Mouse (Mus musculus): Measurements from ENCODE around the gene Dmap1. TPM values are rescaled to one million over a fixed set of nuclear protein-coding genes. Genes with fewer than 3 reads are reported as not detected.
A peak's percentile ranks its signal among the peaks of the same experiment; 100 is the strongest.

The Dmap1 gene
- polyA plus RNA-seq, 1 experiment from 2014 or later, result 27.5 TPM

GRCm38 (mm10) chr4:117636891-117637613, 45.0 kb downstream of the Dmap1 start:
- H3K4me2 ChIP-seq (replicated peaks; ENCODE audit: low read depth), result no peak overlapping the region
- H3K27me3 ChIP-seq (ENCODE audit: control insufficient read depth, insufficient read depth, low read length), result no peaks in the 10 kb centered on the region
- TF ChIP-seq CTCF (IDR thresholded peaks at IDR 0.05; ENCODE audit: low read depth) (no peak), EP300 (optimal IDR thresholded peaks at IDR 0.05) (no peak)
- H3K9me3 ChIP-seq (ENCODE audit: control insufficient read depth, low read length), result no peaks in the 10 kb centered on the region
- no peaks in the 10 kb centered on the region for H3K4me1 ChIP-seq (replicated peaks; ENCODE audit: control insufficient read depth, insufficient read depth)
- H3K27ac ChIP-seq (replicated peaks), result no peak overlapping the region
- peaks cover 3% of the 10 kb centered on the region; the same call in 1 of the 2 replicates for H3K36me3 ChIP-seq (ENCODE audit: control insufficient read depth, insufficient read depth, low read length)
- ATAC-seq (ENCODE audit: low FRiP score, low TSS enrichment) (no peak), DNase-seq (ENCODE audit: low spot score) (no peak)
- no peak overlapping the region for H3K9ac ChIP-seq (ENCODE audit: low read length)
- WGBS, result 63% methylated on average over 22 of the region's 22 CpGs
- H3K4me3 ChIP-seq (ENCODE audit: low read depth, low read length), result no peak overlapping the region

DNA sequence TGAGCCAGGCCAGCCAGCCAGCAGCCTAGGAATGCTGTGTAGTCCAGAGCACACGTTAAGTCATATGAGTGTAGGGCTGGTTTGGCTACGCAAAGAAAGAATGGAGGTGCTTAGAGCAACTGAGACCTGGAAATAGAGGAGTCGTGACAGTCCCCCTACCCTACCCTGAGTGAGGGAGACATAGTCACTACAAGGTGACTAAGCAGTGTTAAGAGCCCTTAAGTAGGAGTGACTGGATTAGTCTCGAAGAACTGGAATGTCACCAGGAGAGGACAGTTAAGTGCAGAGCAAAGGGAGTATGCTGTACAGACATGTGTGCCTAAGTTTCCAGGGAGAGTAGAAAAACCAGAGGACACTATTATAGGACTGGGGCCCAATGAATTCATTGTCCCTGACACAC, 45.9 kb downstream of the Dmap1 start:
- DNase-seq (ENCODE audit: low spot score), result no peak
- Histone ChIP-seq H3K36me3 (ENCODE audit: control insufficient read depth, insufficient read depth, low read length) (peaks cover 3% of the 10 kb centered on the region; the same call in 1 of the 2 replicates), H3K27me3 (ENCODE audit: control insufficient read depth, insufficient read depth, low read length) (no peaks in the 10 kb centered on the region), H3K9me3 (ENCODE audit: control insufficient read depth, low read length) (no peaks in the 10 kb centered on the region), H3K9ac (ENCODE audit: low read length) (no peak overlapping the region), H3K4me3 (ENCODE audit: low read depth, low read length) (no peak overlapping the region), H3K27ac (replicated peaks) (no peak overlapping the region), H3K4me1 (replicated peaks; ENCODE audit: control insufficient read depth, insufficient read depth) (no peaks in the 10 kb centered on the region), H3K4me2 (replicated peaks; ENCODE audit: low read depth) (no peak overlapping the region)
- WGBS, result 78% methylated on average over 4 of the region's 4 CpGs
- no peak for ATAC-seq (ENCODE audit: low FRiP score, low TSS enrichment)
- TF ChIP-seq EP300 (optimal IDR thresholded peaks at IDR 0.05) (no peak), CTCF (IDR thresholded peaks at IDR 0.05; ENCODE audit: low read depth) (no peak)

DNA sequence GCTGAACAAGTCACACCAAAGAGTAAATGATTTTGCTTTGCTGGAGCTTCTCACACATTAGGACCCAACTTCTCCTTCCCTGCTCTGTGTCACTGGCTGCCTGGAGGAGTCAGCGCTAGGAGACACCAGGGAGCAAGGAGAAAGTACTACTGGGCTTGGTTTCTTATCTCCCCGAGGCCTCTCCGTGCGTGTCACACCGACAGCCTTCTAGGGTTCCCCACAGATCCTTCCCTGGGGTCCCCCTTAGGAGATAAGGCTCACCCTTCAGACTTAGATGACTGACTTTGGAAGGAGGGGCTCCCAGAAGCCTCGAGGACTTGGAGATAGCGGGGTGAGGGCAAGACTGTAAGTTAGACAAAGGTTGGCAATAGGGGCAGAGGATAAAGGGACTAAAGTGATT, 47.4 kb downstream of the Dmap1 start:
- Histone ChIP-seq H3K4me2 (replicated peaks; ENCODE audit: low read depth) (no peak overlapping the region), H3K36me3 (ENCODE audit: control insufficient read depth, insufficient read depth, low read length) (peaks cover under 1% of the 10 kb centered on the region; the same call in 1 of the 2 replicates), H3K9ac (ENCODE audit: low read length) (no peak overlapping the region), H3K4me3 (ENCODE audit: low read depth, low read length) (no peak overlapping the region), H3K27ac (replicated peaks) (no peak overlapping the region), H3K9me3 (ENCODE audit: control insufficient read depth, low read length) (no peaks in the 10 kb centered on the region), H3K27me3 (ENCODE audit: control insufficient read depth, insufficient read depth, low read length) (no peaks in the 10 kb centered on the region), H3K4me1 (replicated peaks; ENCODE audit: control insufficient read depth, insufficient read depth) (no peaks in the 10 kb centered on the region)
- ATAC-seq (ENCODE audit: low FRiP score, low TSS enrichment), result no peak
- no peak for DNase-seq (ENCODE audit: low spot score)
- TF ChIP-seq EP300 (optimal IDR thresholded peaks at IDR 0.05), result no peak
- WGBS, result 87% methylated on average over 7 of the region's 7 CpGs

GRCm38 (mm10) chr4:117633527-117633926, 48.5 kb downstream of the Dmap1 start:
- no peak overlapping the region for H3K9ac ChIP-seq (ENCODE audit: low read length)
- ATAC-seq (ENCODE audit: low FRiP score, low TSS enrichment) (no peak), DNase-seq (ENCODE audit: low spot score) (no peak)
- H3K36me3 ChIP-seq (ENCODE audit: control insufficient read depth, insufficient read depth, low read length), result peaks cover 3% of the 10 kb centered on the region; the same call in 1 of the 2 replicates
- no peaks in the 10 kb centered on the region for H3K4me1 ChIP-seq (replicated peaks; ENCODE audit: control insufficient read depth, insufficient read depth)
- no peak overlapping the region for H3K4me2 ChIP-seq (replicated peaks; ENCODE audit: low read depth)
- H3K9me3 ChIP-seq (ENCODE audit: control insufficient read depth, low read length), result no peaks in the 10 kb centered on the region
- H3K27me3 ChIP-seq (ENCODE audit: control insufficient read depth, insufficient read depth, low read length), result no peaks in the 10 kb centered on the region
- no peak for TF ChIP-seq CTCF (IDR thresholded peaks at IDR 0.05; ENCODE audit: low read depth)
- no peak for TF ChIP-seq EP300 (optimal IDR thresholded peaks at IDR 0.05)
- H3K27ac ChIP-seq (replicated peaks), result no peak overlapping the region
- 44% methylated on average over 5 of the region's 5 CpGs for WGBS
- no peak overlapping the region for H3K4me3 ChIP-seq (ENCODE audit: low read depth, low read length)

GRCm38 (mm10) chr4:117630053-117630670, 51.9 kb downstream of the Dmap1 start:
- 71% methylated on average over 6 of the region's 6 CpGs for WGBS
- H3K36me3 ChIP-seq (ENCODE audit: control insufficient read depth, insufficient read depth, low read length), result peaks cover 3% of the 10 kb centered on the region; the same call in 1 of the 2 replicates
- H3K4me3 ChIP-seq (ENCODE audit: low read depth, low read length), result no peak overlapping the region
- no peak for DNase-seq (ENCODE audit: low spot score)
- ATAC-seq (ENCODE audit: low FRiP score, low TSS enrichment), result no peak
- H3K9me3 ChIP-seq (ENCODE audit: control insufficient read depth, low read length), result no peaks in the 10 kb centered on the region
- no peak for TF ChIP-seq CTCF (IDR thresholded peaks at IDR 0.05; ENCODE audit: low read depth)
- no peak for TF ChIP-seq EP300 (optimal IDR thresholded peaks at IDR 0.05)
- no peaks in the 10 kb centered on the region for H3K4me1 ChIP-seq (replicated peaks; ENCODE audit: control insufficient read depth, insufficient read depth)
- no peak overlapping the region for H3K27ac ChIP-seq (replicated peaks)
- H3K9ac ChIP-seq (ENCODE audit: low read length), result no peak overlapping the region
- no peak overlapping the region for H3K4me2 ChIP-seq (replicated peaks; ENCODE audit: low read depth)
- no peaks in the 10 kb centered on the region for H3K27me3 ChIP-seq (ENCODE audit: control insufficient read depth, insufficient read depth, low read length)

DNA sequence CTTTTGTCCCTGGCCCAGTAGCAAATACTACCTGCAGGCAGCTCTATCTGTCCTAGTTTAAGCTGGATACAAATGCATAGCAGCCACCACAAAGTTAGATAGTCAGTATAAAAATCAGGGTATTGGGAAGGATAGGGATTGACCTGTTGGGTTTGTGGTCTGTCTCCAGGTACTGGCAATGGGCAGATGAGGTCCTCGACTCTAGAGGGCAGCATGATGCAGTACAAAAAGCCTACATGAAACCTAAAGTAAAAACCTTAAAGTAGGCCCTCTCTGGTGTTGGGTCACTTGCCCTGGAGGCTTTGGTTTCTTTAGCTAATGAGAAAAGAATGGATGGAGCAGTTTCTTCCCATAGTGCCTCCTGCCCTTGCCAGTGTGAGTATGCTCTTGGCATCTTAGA, 53.6 kb downstream of the Dmap1 start:
- H3K27me3 ChIP-seq (ENCODE audit: control insufficient read depth, insufficient read depth, low read length), result no peaks in the 10 kb centered on the region
- peaks cover 4% of the 10 kb centered on the region for H3K36me3 ChIP-seq (ENCODE audit: control insufficient read depth, insufficient read depth, low read length)
- H3K9me3 ChIP-seq (ENCODE audit: control insufficient read depth, low read length), result no peaks in the 10 kb centered on the region
- ATAC-seq (ENCODE audit: low FRiP score, low TSS enrichment), result no peak
- H3K4me3 ChIP-seq (ENCODE audit: low read depth, low read length), result no peak overlapping the region
- DNase-seq (ENCODE audit: low spot score), result no peak
- no peak overlapping the region for H3K9ac ChIP-seq (ENCODE audit: low read length)
- TF ChIP-seq CTCF (IDR thresholded peaks at IDR 0.05; ENCODE audit: low read depth) (peak; percentile 46), EP300 (optimal IDR thresholded peaks at IDR 0.05) (no peak)
- H3K27ac ChIP-seq (replicated peaks), result no peak overlapping the region
- H3K4me2 ChIP-seq (replicated peaks; ENCODE audit: low read depth), result no peak overlapping the region
- no peaks in the 10 kb centered on the region for H3K4me1 ChIP-seq (replicated peaks; ENCODE audit: control insufficient read depth, insufficient read depth)
- WGBS, result 62% methylated on average over 1 of the region's 1 CpGs

Other genes with a start within 250 kb of the Dmap1 start
- 32.9 and 33.0 TPM in 2 replicates for gene Rnf220, start 185.2 kb downstream of the Dmap1 start, polyA plus RNA-seq (2015; fragmentation: Nextera tagmentation; extraction: Ambion mirVana)
- 77.5 and 79.4 TPM in 2 replicates for gene Eri3, start 131.9 kb downstream of the Dmap1 start, polyA plus RNA-seq (2015; fragmentation: Nextera tagmentation; extraction: Ambion mirVana)
- gene Gm12845, start 42.1 kb upstream of the Dmap1 start, polyA plus RNA-seq (2015; fragmentation: Nextera tagmentation; extraction: Ambion mirVana), result not detected in 2 replicates
- gene Klf17, start 83.4 kb upstream of the Dmap1 start, polyA plus RNA-seq (2015; fragmentation: Nextera tagmentation; extraction: Ambion mirVana), result 0.12 and 0.16 TPM in 2 replicates
- 20.6 and 25.2 TPM in 2 replicates for gene Slc6a9, start 152.2 kb upstream of the Dmap1 start, polyA plus RNA-seq (2015; fragmentation: Nextera tagmentation; extraction: Ambion mirVana)
- 0.33 and 0.41 TPM in 2 replicates for gene Ccdc24, start 190.3 kb upstream of the Dmap1 start, polyA plus RNA-seq (2015; fragmentation: Nextera tagmentation; extraction: Ambion mirVana)
- 11.9 and 12.1 TPM in 2 replicates for gene B4galt2, start 201.2 kb upstream of the Dmap1 start, polyA plus RNA-seq (2015; fragmentation: Nextera tagmentation; extraction: Ambion mirVana)
- gene Atp6v0b, start 205.1 kb upstream of the Dmap1 start, polyA plus RNA-seq (2015; fragmentation: Nextera tagmentation; extraction: Ambion mirVana), result 242 and 249 TPM in 2 replicates
- 8.1 and 8.6 TPM in 2 replicates for gene Dph2, start 209.8 kb upstream of the Dmap1 start, polyA plus RNA-seq (2015; fragmentation: Nextera tagmentation; extraction: Ambion mirVana)
- 21.5 and 24.6 TPM in 2 replicates for gene Ipo13, start 232.7 kb upstream of the Dmap1 start, polyA plus RNA-seq (2015; fragmentation: Nextera tagmentation; extraction: Ambion mirVana)
- gene Artn, start 247.5 kb upstream of the Dmap1 start, polyA plus RNA-seq (2015; fragmentation: Nextera tagmentation; extraction: Ambion mirVana), result 3.8 TPM in 2 replicates